In the genomic region with DNA sequence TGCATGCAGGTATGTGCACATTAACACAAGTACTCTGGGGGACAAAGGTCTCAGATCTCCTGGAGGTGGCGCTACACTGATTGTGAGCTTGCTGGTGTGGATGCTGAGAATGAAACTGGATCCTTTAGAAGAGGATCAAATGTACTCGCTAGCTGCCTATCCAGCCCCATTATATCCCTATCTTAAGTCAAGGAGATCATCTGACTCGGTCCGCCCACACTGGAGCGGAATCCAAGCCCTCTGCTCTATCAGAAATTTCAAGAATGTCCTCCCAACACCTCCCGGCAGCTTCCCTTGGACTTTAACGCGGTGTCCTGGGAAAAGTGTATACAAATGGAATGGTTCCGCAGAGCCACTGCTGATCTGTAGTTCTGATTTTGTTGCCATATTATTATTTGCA, we compare ENCODE assay signal across 13 mouse cellular contexts.
A peak's percentile ranks its signal among the peaks of the same experiment; 100 is the strongest.
DNase-seq lines count a peak whose midpoint lies in the region; ATAC-seq and TF ChIP-seq lines count a peak whose summit lies in the region.
"Had no signal": no experiment of that assay in that cellular context is flagged by ENCODE, and none has a peak within 500 bp of the region (broad histone marks: within the 10 kb centered on the region; RNA-seq: fewer than 3 reads in every experiment).

No protein-coding gene starts in this region.

- peak; percentile 30 for TF ChIP-seq CTCF in heart, postnatal 0 days (IDR thresholded peaks at IDR 0.05; ENCODE audit: low read depth)

- H3K4me2 ChIP-seq in heart, postnatal 0 days (ENCODE audit: low read depth, low read length): peak overlapping the region; percentile 22
- H3K4me2 ChIP-seq in hindbrain, embryonic 11.5 days (replicated peaks; ENCODE audit: low read depth, low read length): no peak overlapping the region
- H3K4me2 ChIP-seq: forebrain, embryonic 15.5 days had no signal

- no peak overlapping the region for H3K27ac ChIP-seq in ES-E14 (ENCODE audit: insufficient read depth, low read depth, low read length, poor library complexity, severe bottlenecking)
- H3K27ac ChIP-seq in heart, postnatal 0 days (ENCODE audit: low read depth): no peak overlapping the region
- no peak overlapping the region for H3K27ac ChIP-seq in hindbrain, embryonic 11.5 days (ENCODE audit: low read depth, low read length)
- H3K27ac ChIP-seq: forebrain, embryonic 15.5 days; macrophage had no signal

- H3K4me3 ChIP-seq in ES-E14 (ENCODE audit: insufficient read depth in 1 of 2, low read depth in 1 of 2, low read length in 2 of 2, poor library complexity in 1 of 2, severe bottlenecking in 1 of 2): no peak overlapping the region
- no peak overlapping the region; the same call in 1 of the 2 replicates for H3K4me3 ChIP-seq in heart, postnatal 0 days (ENCODE audit: low read depth, low read length)
- no peak overlapping the region for H3K4me3 ChIP-seq in hindbrain, embryonic 11.5 days (ENCODE audit: low read depth, low read length)
- H3K4me3 ChIP-seq: forebrain, embryonic 15.5 days had no signal

- no peak overlapping the region for H3K9ac ChIP-seq in ES-E14 (ENCODE audit: insufficient read depth, low read depth, low read length, poor library complexity, severe bottlenecking)
- no peak overlapping the region for H3K9ac ChIP-seq in heart, postnatal 0 days (replicated peaks; ENCODE audit: low read depth, low read length)
- H3K9ac ChIP-seq in hindbrain, embryonic 11.5 days (ENCODE audit: low read depth, low read length): no peak overlapping the region
- H3K9ac ChIP-seq: forebrain, embryonic 15.5 days had no signal

- H3K9me3 ChIP-seq in ES-E14 (ENCODE audit: control insufficient read depth, insufficient read depth, low read depth, low read length): no peaks in the 10 kb centered on the region
- H3K9me3 ChIP-seq in heart, postnatal 0 days (replicated peaks; ENCODE audit: control insufficient read depth, low read length): no peaks in the 10 kb centered on the region
- no peaks in the 10 kb centered on the region for H3K9me3 ChIP-seq in hindbrain, embryonic 11.5 days (ENCODE audit: control insufficient read depth, low read length)
- H3K9me3 ChIP-seq: forebrain, embryonic 15.5 days had no signal

- peaks cover 5% of the 10 kb centered on the region for H3K36me3 ChIP-seq in ES-E14 (ENCODE audit: control insufficient read depth, insufficient read depth, low read length, poor library complexity, severe bottlenecking)
- peaks cover 13% of the 10 kb centered on the region for H3K36me3 ChIP-seq in heart, postnatal 0 days (replicated peaks; ENCODE audit: control insufficient read depth, insufficient read depth, low read length)
- peaks cover 5% of the 10 kb centered on the region; the same call in 1 of the 2 replicates for H3K36me3 ChIP-seq in hindbrain, embryonic 11.5 days (ENCODE audit: control insufficient read depth, insufficient read depth, low read length)

- H3K4me1 ChIP-seq in ES-E14 (ENCODE audit: control insufficient read depth in 2 of 2, insufficient read depth in 2 of 2, low read length in 2 of 2, poor library complexity in 1 of 2): no peaks in the 10 kb centered on the region
- peaks cover 9% of the 10 kb centered on the region; the same call in 1 of the 2 replicates for H3K4me1 ChIP-seq in heart, postnatal 0 days (ENCODE audit: control insufficient read depth, insufficient read depth)
- no peaks in the 10 kb centered on the region for H3K4me1 ChIP-seq in hindbrain, embryonic 11.5 days (replicated peaks; ENCODE audit: control insufficient read depth, insufficient read depth, low read length)

- no peaks in the 10 kb centered on the region for H3K27me3 ChIP-seq in heart, postnatal 0 days (ENCODE audit: control insufficient read depth, insufficient read depth, low read length)
- H3K27me3 ChIP-seq in hindbrain, embryonic 11.5 days (ENCODE audit: control insufficient read depth, insufficient read depth, low read length): no peaks in the 10 kb centered on the region
- H3K27me3 ChIP-seq: forebrain, embryonic 15.5 days had no signal

- ATAC-seq in CD4-positive, CD25-positive, alpha-beta regulatory T cell, adult 4 months: no peak
- ATAC-seq in heart, postnatal 0 days (ENCODE audit: insufficient read depth, low read depth): peak; percentile 58; the same call in 1 of the 2 replicates
- no peak for ATAC-seq in hindbrain, embryonic 11.5 days (ENCODE audit: low FRiP score)
- ATAC-seq: forebrain, embryonic 15.5 days had no signal

- DNase-seq in CD4-positive, CD25-positive, alpha-beta regulatory T cell, adult 2 months (ENCODE audit: low read depth, low spot score): peak; percentile 9
- DNase-seq in ES-E14 (ENCODE audit: low read depth, low spot score): peak; percentile 22
- peak; percentile 40 for DNase-seq in heart, postnatal 0 days (ENCODE audit: low spot score)
- DNase-seq in kidney, postnatal 4 days: peak; percentile 36 to 56
- no peak for DNase-seq in hindbrain, embryonic 11.5 days (ENCODE audit: low spot score)
- no peak for DNase-seq in adrenal gland, postnatal 25 days
- DNase-seq in right cerebral cortex, postnatal 36 days (ENCODE audit: low spot score in 2 of 2): no peak
- DNase-seq: adrenal gland, postnatal 36 days; cerebellum, adult 18-20 months; thymus, adult 2 months had no signal

- TF ChIP-seq EP300 in heart, postnatal 0 days (IDR thresholded peaks at IDR 0.05; ENCODE audit: low read depth): peak; percentile 57; the same call in 1 of the 2 replicates

- in situ Hi-C loops in ES-E14 (cut with MboI; ENCODE audit: low sequenced_read_pairs in 2 of 2, unreplicated experiment in 2 of 2): no loop called here

- 36% methylated on average over 9 of the region's 9 CpGs for WGBS in heart, postnatal 0 days
- WGBS in hindbrain, embryonic 11.5 days: 92% methylated on average over 9 of the region's 9 CpGs

TF ChIP-seq in ES-E14, 5 proteins besides CTCF, POLR2A, EP300 and RAD21:
- TF ChIP-seq ZNF384 (IDR thresholded peaks at IDR 0.05; ENCODE audit: low read depth, low read length) (no peak), CHD2 (IDR thresholded peaks at IDR 0.05; ENCODE audit: low read depth, low read length) (no peak), ZC3H11A (IDR thresholded peaks at IDR 0.05; ENCODE audit: borderline replicate concordance, low read depth, low read length) (no peak), MAFK (IDR thresholded peaks at IDR 0.05; ENCODE audit: insufficient read depth, low read depth, low read length) (no peak), HCFC1 (IDR thresholded peaks at IDR 0.05; ENCODE audit: borderline replicate concordance, insufficient read depth, low read length) (no peak)

Comparison
In these comparisons a context has a peak if more than half of its experiments do, and no peak if none do; other contexts are left out.
1. DNase-seq: peak in CD4-positive, CD25-positive, alpha-beta regulatory T cell, adult 2 months (single experiment), ES-E14 (single experiment), heart, postnatal 0 days (single experiment) and kidney, postnatal 4 days (2 of 2); none in hindbrain, embryonic 11.5 days (single experiment), adrenal gland, postnatal 25 days (single experiment) and right cerebral cortex, postnatal 36 days (0 of 2).